ENCODE assay signal across 7 mouse cellular contexts in genomic region chr6:112488821-112489180, GRCm38 (mm10). TPM values are rescaled to one million over a fixed set of nuclear protein-coding genes. Genes with fewer than 3 reads are reported as not detected.
DNase-seq lines count a peak whose midpoint lies in the region; ATAC-seq and TF ChIP-seq lines count a peak whose summit lies in the region.

No protein-coding gene starts in this region.

- no peak overlapping the region for H3K27ac ChIP-seq in forebrain, embryonic 12.5 days
- no peak overlapping the region for H3K27ac ChIP-seq in limb, embryonic 14.5 days (replicated peaks; ENCODE audit: low read depth, low read length)
- H3K27ac ChIP-seq in stomach, postnatal 0 days (replicated peaks): no peak overlapping the region

- 34% methylated on average over 24 of the region's 24 CpGs for WGBS in forebrain, embryonic 12.5 days
- WGBS in limb, embryonic 14.5 days: 36% methylated on average over 24 of the region's 24 CpGs
- WGBS in stomach, postnatal 0 days: 31% methylated on average over 24 of the region's 24 CpGs

- peak overlapping the region; percentile 69 for H3K4me2 ChIP-seq in forebrain, embryonic 12.5 days
- peak overlapping the region; percentile 61 for H3K4me2 ChIP-seq in limb, embryonic 14.5 days (replicated peaks; ENCODE audit: low read depth, low read length, severe bottlenecking)
- H3K4me2 ChIP-seq in stomach, postnatal 0 days (replicated peaks; ENCODE audit: low read depth): peak overlapping the region; percentile 69

- H3K9ac ChIP-seq in forebrain, embryonic 12.5 days: peak overlapping the region; percentile 25; the same call in 1 of the 2 replicates
- H3K9ac ChIP-seq in limb, embryonic 14.5 days (ENCODE audit: low read depth, low read length, severe bottlenecking): no peak overlapping the region
- H3K9ac ChIP-seq in stomach, postnatal 0 days (ENCODE audit: low read length): no peak overlapping the region

- TF ChIP-seq EP300 in stomach, postnatal 0 days (optimal IDR thresholded peaks at IDR 0.05): no peak

- peak; percentile 62 for DNase-seq in ovary, adult 18-20 months (ENCODE audit: low spot score)
- DNase-seq in ovary, postnatal 36 days (ENCODE audit: low spot score): no peak
- no peak for DNase-seq in limb, embryonic 14.5 days (ENCODE audit: low spot score)
- DNase-seq in stomach, postnatal 0 days (ENCODE audit: low spot score): no peak
- no peak for DNase-seq in spleen, adult 12 weeks (ENCODE audit: low spot score)

- peak overlapping the region; percentile 41 for H3K4me3 ChIP-seq in forebrain, embryonic 12.5 days (replicated peaks)
- H3K4me3 ChIP-seq in limb, embryonic 14.5 days (replicated peaks; ENCODE audit: low read length): peak overlapping the region; percentile 37
- H3K4me3 ChIP-seq in stomach, postnatal 0 days (ENCODE audit: low read depth, low read length): peak overlapping the region; percentile 44

- no peaks in the 10 kb centered on the region for H3K36me3 ChIP-seq in forebrain, embryonic 12.5 days (replicated peaks)
- H3K36me3 ChIP-seq in limb, embryonic 14.5 days (ENCODE audit: control insufficient read depth, insufficient read depth, low read length): no peaks in the 10 kb centered on the region
- no peaks in the 10 kb centered on the region for H3K36me3 ChIP-seq in stomach, postnatal 0 days (ENCODE audit: control insufficient read depth, insufficient read depth, low read length)

- peaks cover 67% of the 10 kb centered on the region for H3K27me3 ChIP-seq in forebrain, embryonic 12.5 days
- H3K27me3 ChIP-seq in limb, embryonic 14.5 days (ENCODE audit: control insufficient read depth, insufficient read depth, low read length): peaks cover 31% of the 10 kb centered on the region
- peaks cover 8% of the 10 kb centered on the region for H3K27me3 ChIP-seq in stomach, postnatal 0 days (ENCODE audit: control insufficient read depth, insufficient read depth, low read length)

- no peaks in the 10 kb centered on the region for H3K9me3 ChIP-seq in forebrain, embryonic 12.5 days
- H3K9me3 ChIP-seq in limb, embryonic 14.5 days (ENCODE audit: control insufficient read depth, low read length): no peaks in the 10 kb centered on the region
- H3K9me3 ChIP-seq in stomach, postnatal 0 days (ENCODE audit: control insufficient read depth, low read length): no peaks in the 10 kb centered on the region

- no peak for ATAC-seq in forebrain, embryonic 12.5 days (ENCODE audit: low FRiP score)
- ATAC-seq in limb, embryonic 14.5 days (ENCODE audit: low FRiP score, low read depth): no peak
- ATAC-seq in stomach, postnatal 0 days (ENCODE audit: low FRiP score, low TSS enrichment): 0 out of 2 replicates have a peak, but pooled peaks have one; percentile 5
- ATAC-seq in erythroblast, adult 5-6 weeks (replicated peaks; ENCODE audit: low FRiP score, poor library complexity, severe bottlenecking): no peak

- H3K4me1 ChIP-seq in forebrain, embryonic 12.5 days: peaks cover 22% of the 10 kb centered on the region
- H3K4me1 ChIP-seq in limb, embryonic 14.5 days (ENCODE audit: control insufficient read depth, insufficient read depth, low read length): peaks cover 13% of the 10 kb centered on the region
- peaks cover 3% of the 10 kb centered on the region for H3K4me1 ChIP-seq in stomach, postnatal 0 days (replicated peaks; ENCODE audit: control insufficient read depth, insufficient read depth)

- no peak for TF ChIP-seq CTCF in stomach, postnatal 0 days (IDR thresholded peaks at IDR 0.05; ENCODE audit: low read depth)

- TF ChIP-seq POLR2A in limb, embryonic 14.5 days (IDR thresholded peaks at IDR 0.05; ENCODE audit: borderline replicate concordance, extremely low read depth, insufficient read depth, insufficient read length): no peak

RNA-seq across cellular contexts. Expression of gene Oxtr, which starts 0.9 kb away (rescaled TPM):
- 0.23 and 0.26 TPM in 2 replicates for polyA plus RNA-seq in forebrain, embryonic 12.5 days (2016; fragmentation: Nextera tagmentation; extraction: Ambion mirVana)
- polyA plus RNA-seq in limb, embryonic 14.5 days (2012; rRNA removed): 0.33 and 0.54 TPM in 2 replicates
- 0.36 and 0.61 TPM in 2 replicates for polyA plus RNA-seq in limb, embryonic 14.5 days (2014; fragmentation: Nextera tagmentation; extraction: Ambion mirVana)
- polyA plus RNA-seq in stomach, postnatal 0 days (2015; fragmentation: Nextera tagmentation; extraction: Ambion mirVana): 0.65 and 0.81 TPM in 2 replicates
- total RNA-seq in erythroblast, adult 5-6 weeks (2015; ENCODE audit: low replicate concordance): not detected in 2 replicates
- total RNA-seq in erythroblast, adult 5-6 weeks (2017; ENCODE audit: low replicate concordance): 0.14 TPM in 1 of 2 replicates, not detected in the other

RNA-seq across cellular contexts. Expression of gene Cav3, which starts 29.5 kb away (rescaled TPM):
- polyA plus RNA-seq in forebrain, embryonic 12.5 days (2016; fragmentation: Nextera tagmentation; extraction: Ambion mirVana): 0.22 TPM in 1 of 2 replicates, not detected in the other
- polyA plus RNA-seq in limb, embryonic 14.5 days (2012; rRNA removed): 33.8 and 38.4 TPM in 2 replicates
- polyA plus RNA-seq in limb, embryonic 14.5 days (2014; fragmentation: Nextera tagmentation; extraction: Ambion mirVana): 15.4 and 22.5 TPM in 2 replicates
- polyA plus RNA-seq in stomach, postnatal 0 days (2015; fragmentation: Nextera tagmentation; extraction: Ambion mirVana): 6.1 and 6.9 TPM in 2 replicates
- total RNA-seq in erythroblast, adult 5-6 weeks (2015; ENCODE audit: low replicate concordance): not detected in 2 replicates
- total RNA-seq in erythroblast, adult 5-6 weeks (2017; ENCODE audit: low replicate concordance): not detected in 2 replicates
